Mouse (Mus musculus) heart, adult 2 months (tissue): ENCODE results near the gene Runx3.

Experiments used
- CTCF ChIP-seq: fragments of 200-600 bp; IDR thresholded peaks from 2 replicates; pipeline ENCODE4 v1.8.1; 2022; ENCODE audit warnings: antibody characterized with exemption, mild to moderate bottlenecking, moderate library complexity
- EP300 ChIP-seq: fragments of 200-500 bp; IDR thresholded peaks from 2 replicates; pipeline ENCODE4 v1.6.1; 2011; ENCODE audit warnings: low read depth, low read length, control low read depth; ENCODE audit not compliant: insufficient read depth

- no peak for TF ChIP-seq CTCF
- no peak for TF ChIP-seq EP300
These were observed 35.5 kb downstream of the Runx3 start for GRCm38 (mm10) chr4:135155805-135156469.
